Mouse (Mus musculus): ENCODE data around the gene Fbxo2. TPM values are rescaled to one million over a fixed set of nuclear protein-coding genes. Genes with fewer than 3 reads are reported as not detected.
"Not testable (repeated sequence)": the region's sequence is repeated elsewhere in the genome, so short reads cannot be mapped to it uniquely, and the experiment has no call there.

Fbxo2 gene
- polyA plus RNA-seq, 1 experiment from 2014 or later, result 0.66 TPM

DNA sequence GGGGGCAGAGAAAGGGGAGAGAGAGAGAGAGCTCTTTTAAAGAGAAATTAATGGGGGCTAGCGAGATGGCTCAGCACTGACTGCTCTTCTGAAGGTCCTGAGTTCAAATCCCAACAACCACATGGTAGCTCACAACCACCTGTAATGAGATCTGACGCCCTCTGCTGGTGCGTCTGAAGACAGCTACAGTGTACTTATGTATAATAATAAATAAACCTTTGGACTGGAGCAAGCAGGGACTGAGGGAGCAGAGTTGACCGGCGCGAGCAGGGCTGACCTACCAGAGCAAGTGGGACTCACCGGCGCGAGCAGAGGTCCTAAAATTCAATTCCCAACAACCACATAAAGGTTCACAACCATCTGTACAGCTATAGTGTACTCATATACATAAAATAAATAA is 40.8 kb upstream of the Fbxo2 start:
- not testable (repeated sequence) for DNase-seq (ENCODE audit: low spot score); H3K27ac ChIP-seq (ENCODE audit: low read length); H3K27me3 ChIP-seq (replicated peaks; ENCODE audit: insufficient read depth, low read length); H3K36me3 ChIP-seq (ENCODE audit: insufficient read depth, low read length); H3K4me3 ChIP-seq (ENCODE audit: low read depth, low read length); ATAC-seq; H3K9me3 ChIP-seq (ENCODE audit: low read length); H3K4me1 ChIP-seq (ENCODE audit: insufficient read depth, low read depth, low read length); H3K9ac ChIP-seq (replicated peaks; ENCODE audit: low read depth); H3K4me2 ChIP-seq (replicated peaks; ENCODE audit: low read depth, low read length)
- peak; percentile 18; the same call in 1 of the 2 replicates for TF ChIP-seq CTCF (IDR thresholded peaks at IDR 0.05)
- WGBS, result 77% methylated on average over 9 of the region's 9 CpGs

- Histone ChIP-seq H3K4me3 (ENCODE audit: low read depth, low read length) (no peak overlapping the region), H3K4me1 (ENCODE audit: insufficient read depth, low read depth, low read length) (no peaks in the 10 kb centered on the region), H3K27ac (ENCODE audit: low read length) (no peak overlapping the region), H3K9me3 (ENCODE audit: low read length) (no peaks in the 10 kb centered on the region), H3K9ac (replicated peaks; ENCODE audit: low read depth) (no peak overlapping the region), H3K4me2 (replicated peaks; ENCODE audit: low read depth, low read length) (no peak overlapping the region), H3K27me3 (replicated peaks; ENCODE audit: insufficient read depth, low read length) (no peaks in the 10 kb centered on the region), H3K36me3 (ENCODE audit: insufficient read depth, low read length) (no peaks in the 10 kb centered on the region)
- ATAC-seq, result no peak
- no peak for DNase-seq (ENCODE audit: low spot score)
- TF ChIP-seq EP300 (IDR thresholded peaks at IDR 0.05) (no peak), CTCF (IDR thresholded peaks at IDR 0.05) (no peak)
- WGBS, result 59% methylated on average over 9 of the region's 9 CpGs
These were observed 39.9 kb upstream of the Fbxo2 start for GRCm38 (mm10) chr4:148120555-148120954.

DNA sequence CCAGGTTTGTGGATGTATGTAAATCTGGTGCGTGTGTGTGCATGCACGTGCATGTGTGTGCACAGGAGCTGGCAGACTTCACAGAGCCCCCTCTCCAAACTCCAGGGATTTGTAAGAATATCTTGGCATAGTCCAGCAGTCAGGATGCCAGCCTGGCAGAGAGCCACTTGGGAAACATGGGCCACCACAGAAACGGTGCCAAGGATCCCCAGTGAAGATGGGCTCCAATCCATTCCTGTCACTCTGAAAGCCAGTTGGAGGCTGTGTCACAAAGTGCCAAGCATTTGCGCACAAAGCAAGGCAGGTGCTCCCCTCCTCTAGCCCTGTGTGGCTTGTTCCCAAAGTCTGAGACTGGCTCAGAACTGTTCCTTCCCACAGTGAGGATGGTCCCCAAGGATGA is 39.1 kb upstream of the Fbxo2 start:
- Histone ChIP-seq H3K4me1 (ENCODE audit: insufficient read depth, low read depth, low read length) (no peaks in the 10 kb centered on the region), H3K9me3 (ENCODE audit: low read length) (no peaks in the 10 kb centered on the region), H3K27me3 (replicated peaks; ENCODE audit: insufficient read depth, low read length) (no peaks in the 10 kb centered on the region), H3K27ac (ENCODE audit: low read length) (no peak overlapping the region), H3K4me3 (ENCODE audit: low read depth, low read length) (no peak overlapping the region), H3K9ac (replicated peaks; ENCODE audit: low read depth) (no peak overlapping the region), H3K36me3 (ENCODE audit: insufficient read depth, low read length) (no peaks in the 10 kb centered on the region), H3K4me2 (replicated peaks; ENCODE audit: low read depth, low read length) (no peak overlapping the region)
- TF ChIP-seq EP300 (IDR thresholded peaks at IDR 0.05) (no peak), CTCF (IDR thresholded peaks at IDR 0.05) (no peak)
- DNase-seq (ENCODE audit: low spot score) (no peak), ATAC-seq (no peak)
- WGBS, result 81% methylated on average over 4 of the region's 4 CpGs

DNA sequence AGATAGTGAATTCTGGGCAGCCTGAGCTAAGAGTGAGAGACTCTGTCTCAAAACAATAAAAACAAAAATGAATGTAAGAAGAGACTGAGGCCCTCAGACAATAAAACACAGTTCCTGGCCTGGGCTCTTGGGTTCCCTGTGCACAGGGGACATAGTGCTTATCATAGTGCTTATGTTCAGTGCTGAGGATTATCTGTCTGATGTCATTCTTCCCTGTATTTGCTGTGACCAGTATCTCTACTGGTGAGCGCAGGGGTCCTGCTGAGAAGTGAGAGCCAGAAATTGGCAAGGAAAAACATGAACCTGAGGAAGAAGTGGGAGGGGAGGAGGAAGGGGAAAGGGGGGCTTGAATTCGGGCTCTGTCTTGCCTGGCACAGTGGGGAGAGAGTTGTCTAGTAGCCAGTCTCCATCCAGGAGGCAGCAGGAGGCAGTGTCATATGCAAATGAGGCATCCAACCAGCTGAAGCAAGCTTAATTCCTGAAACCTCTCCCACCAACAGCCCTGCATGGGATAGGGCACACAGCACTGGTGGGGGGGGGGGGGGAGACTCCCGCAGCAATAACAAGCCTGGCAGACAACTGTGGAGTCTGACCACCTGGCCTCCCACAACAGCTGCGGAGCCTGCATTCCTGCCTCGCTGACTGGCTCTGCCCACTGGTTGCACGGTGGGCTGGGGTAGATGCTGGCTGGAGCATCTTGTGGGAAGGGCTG is 38.3 kb upstream of the Fbxo2 start:
- no peaks in the 10 kb centered on the region for H3K9me3 ChIP-seq (ENCODE audit: low read length)
- H3K27ac ChIP-seq (ENCODE audit: low read length), result no peak overlapping the region
- DNase-seq (ENCODE audit: low spot score), result no peak
- TF ChIP-seq EP300 (IDR thresholded peaks at IDR 0.05) (no peak), CTCF (IDR thresholded peaks at IDR 0.05) (no peak)
- no peak for ATAC-seq
- WGBS, result 24% methylated on average over 5 of the region's 6 CpGs
- H3K36me3 ChIP-seq (ENCODE audit: insufficient read depth, low read length), result no peaks in the 10 kb centered on the region
- no peak overlapping the region for H3K4me2 ChIP-seq (replicated peaks; ENCODE audit: low read depth, low read length)
- no peaks in the 10 kb centered on the region for H3K4me1 ChIP-seq (ENCODE audit: insufficient read depth, low read depth, low read length)
- no peak overlapping the region for H3K9ac ChIP-seq (replicated peaks; ENCODE audit: low read depth)
- H3K4me3 ChIP-seq (ENCODE audit: low read depth, low read length), result no peak overlapping the region
- no peaks in the 10 kb centered on the region for H3K27me3 ChIP-seq (replicated peaks; ENCODE audit: insufficient read depth, low read length)

DNA sequence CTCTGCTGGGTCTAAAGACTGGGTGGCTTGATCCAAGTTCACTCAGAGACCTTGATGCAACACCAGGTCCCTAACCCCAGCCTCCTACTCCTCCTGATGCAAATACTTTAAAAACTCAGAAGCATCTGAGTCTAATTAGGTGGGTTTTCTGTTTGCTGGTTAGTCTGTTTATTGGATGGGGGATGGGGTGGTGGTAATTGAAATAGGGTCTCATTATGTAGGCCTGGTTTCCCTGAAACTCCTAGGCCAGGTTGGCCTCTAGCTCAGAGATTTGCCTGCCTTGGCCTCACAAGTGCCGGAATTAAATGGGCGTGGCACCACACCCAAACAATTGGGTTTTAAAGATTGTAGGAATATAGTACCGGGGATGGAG is 37.7 kb upstream of the Fbxo2 start:
- Histone ChIP-seq H3K27me3 (replicated peaks; ENCODE audit: insufficient read depth, low read length) (no peaks in the 10 kb centered on the region), H3K4me2 (replicated peaks; ENCODE audit: low read depth, low read length) (no peak overlapping the region), H3K9ac (replicated peaks; ENCODE audit: low read depth) (no peak overlapping the region), H3K27ac (ENCODE audit: low read length) (no peak overlapping the region), H3K4me3 (ENCODE audit: low read depth, low read length) (no peak overlapping the region), H3K36me3 (ENCODE audit: insufficient read depth, low read length) (no peaks in the 10 kb centered on the region), H3K9me3 (ENCODE audit: low read length) (no peaks in the 10 kb centered on the region), H3K4me1 (ENCODE audit: insufficient read depth, low read depth, low read length) (no peaks in the 10 kb centered on the region)
- ATAC-seq, result no peak
- 80% methylated on average over 3 of the region's 3 CpGs for WGBS
- TF ChIP-seq CTCF (IDR thresholded peaks at IDR 0.05), result no peak
- TF ChIP-seq EP300 (IDR thresholded peaks at IDR 0.05), result no peak
- DNase-seq (ENCODE audit: low spot score), result no peak

GRCm38 (mm10) chr4:148128241-148128640 is 32.2 kb upstream of the Fbxo2 start:
- Histone ChIP-seq H3K4me3 (ENCODE audit: low read depth, low read length) (no peak overlapping the region), H3K4me2 (replicated peaks; ENCODE audit: low read depth, low read length) (no peak overlapping the region), H3K27ac (ENCODE audit: low read length) (no peak overlapping the region), H3K9me3 (ENCODE audit: low read length) (no peaks in the 10 kb centered on the region), H3K36me3 (ENCODE audit: insufficient read depth, low read length) (no peaks in the 10 kb centered on the region), H3K27me3 (replicated peaks; ENCODE audit: insufficient read depth, low read length) (peaks cover 27% of the 10 kb centered on the region), H3K4me1 (ENCODE audit: insufficient read depth, low read depth, low read length) (0 out of 2 replicates have a peak, but pooled peaks cover 3% of the 10 kb centered on the region), H3K9ac (replicated peaks; ENCODE audit: low read depth) (no peak overlapping the region)
- WGBS, result 53% methylated on average over 1 of the region's 1 CpGs
- no peak for ATAC-seq
- no peak for DNase-seq (ENCODE audit: low spot score)
- TF ChIP-seq EP300 (IDR thresholded peaks at IDR 0.05), result no peak
- no peak for TF ChIP-seq CTCF (IDR thresholded peaks at IDR 0.05)
